Mouse (Mus musculus) midbrain, embryonic 15.5 days (tissue): ENCODE data around the gene Mrpl33. TPM values are rescaled to one million over a fixed set of nuclear protein-coding genes. Genes with fewer than 3 reads are reported as not detected.

Experiments used
- ATAC-seq: fragments of 200-750 bp; cut with Nextera tagmentation; replicated peaks from 2 replicates; pipeline ENCODE4 v1.8.0; 2017; ENCODE audit warnings: moderate TSS enrichment
- H3K27ac ChIP-seq: fragments of 300-500 bp; sonication (generic); 2 replicates; pipeline ENCODE4 v1.5.1; 2015; ENCODE audit warnings: mild to moderate bottlenecking, inconsistent platforms
- H3K27me3 ChIP-seq: fragments of 300-500 bp; sonication (generic); replicated peaks from 2 replicates; pipeline ENCODE4 v1.6.1; 2015; ENCODE audit warnings: inconsistent platforms
- H3K36me3 ChIP-seq: fragments of 300-500 bp; sonication (generic); replicated peaks from 2 replicates; pipeline ENCODE4 v1.6.1; 2015; ENCODE audit warnings: inconsistent platforms
- H3K4me1 ChIP-seq: fragments of 300-500 bp; sonication (generic); 2 replicates; pipeline ENCODE4 v1.6.1; 2015; ENCODE audit warnings: inconsistent platforms
- H3K4me2 ChIP-seq: fragments of 300-500 bp; sonication (generic); 2 replicates; pipeline ENCODE4 v1.6.1; 2015; ENCODE audit warnings: inconsistent platforms, mild to moderate bottlenecking, moderate library complexity
- H3K4me3 ChIP-seq: fragments of 300-500 bp; sonication (generic); 2 replicates; pipeline ENCODE4 v1.5.1; 2015; ENCODE audit warnings: mild to moderate bottlenecking, inconsistent platforms
- H3K9ac ChIP-seq: fragments of 300-500 bp; sonication (generic); 2 replicates; pipeline ENCODE4 v1.6.1; 2015; ENCODE audit warnings: mild to moderate bottlenecking, inconsistent platforms
- H3K9me3 ChIP-seq: fragments of 300-500 bp; sonication (generic); 2 replicates; pipeline ENCODE4 v1.6.1; 2016; ENCODE audit warnings: inconsistent platforms
- WGBS: fragments of 180-500 bp; shearing (Covaris S2); methylation state at CpG from one replicate; pipeline ENCODE4 v1.1.7; 2015; ENCODE audit warnings: mixed read lengths; 5-methylcytosine and 5-hydroxymethylcytosine counted together
- polyA plus RNA-seq: library from polyadenylated mRNA; unstranded; fragments of >200 nt; fragmentation: Nextera tagmentation; extraction: Ambion mirVana; gene quantifications from 2 replicates; pipeline ENCODE4 v1.2.1, GENCODE M21; 2015

The Mrpl33 gene
- polyA plus RNA-seq, 1 experiment from 2014 or later: 176 TPM

DNA sequence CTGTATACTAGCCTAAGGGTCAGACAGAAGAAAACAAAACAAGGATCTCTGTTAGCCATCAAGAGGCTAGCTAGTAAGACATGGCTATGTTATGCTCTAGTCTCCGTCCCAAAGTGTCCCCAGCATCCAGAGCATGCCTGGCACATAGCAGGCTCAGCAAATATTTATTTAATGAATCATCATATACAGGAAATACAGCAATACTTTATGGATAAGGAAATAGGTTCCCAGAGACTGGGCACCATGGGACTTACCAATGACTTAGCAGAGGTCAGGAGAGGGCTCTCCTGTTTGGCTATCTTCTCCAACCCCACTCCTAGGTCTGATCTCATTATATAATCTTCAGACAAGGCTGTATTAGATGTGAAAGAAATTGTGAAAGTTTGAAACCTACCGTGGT lies 50.6 kb downstream of the Mrpl33 start:
- ATAC-seq: no peak
- Histone ChIP-seq H3K36me3 (no peaks in the 10 kb centered on the region), H3K4me1 (no peaks in the 10 kb centered on the region), H3K27ac (no peak overlapping the region), H3K9me3 (no peaks in the 10 kb centered on the region), H3K4me3 (no peak overlapping the region), H3K4me2 (no peak overlapping the region), H3K27me3 (no peaks in the 10 kb centered on the region), H3K9ac (no peak overlapping the region)
- 86% methylated on average over 2 of the region's 2 CpGs for WGBS

DNA sequence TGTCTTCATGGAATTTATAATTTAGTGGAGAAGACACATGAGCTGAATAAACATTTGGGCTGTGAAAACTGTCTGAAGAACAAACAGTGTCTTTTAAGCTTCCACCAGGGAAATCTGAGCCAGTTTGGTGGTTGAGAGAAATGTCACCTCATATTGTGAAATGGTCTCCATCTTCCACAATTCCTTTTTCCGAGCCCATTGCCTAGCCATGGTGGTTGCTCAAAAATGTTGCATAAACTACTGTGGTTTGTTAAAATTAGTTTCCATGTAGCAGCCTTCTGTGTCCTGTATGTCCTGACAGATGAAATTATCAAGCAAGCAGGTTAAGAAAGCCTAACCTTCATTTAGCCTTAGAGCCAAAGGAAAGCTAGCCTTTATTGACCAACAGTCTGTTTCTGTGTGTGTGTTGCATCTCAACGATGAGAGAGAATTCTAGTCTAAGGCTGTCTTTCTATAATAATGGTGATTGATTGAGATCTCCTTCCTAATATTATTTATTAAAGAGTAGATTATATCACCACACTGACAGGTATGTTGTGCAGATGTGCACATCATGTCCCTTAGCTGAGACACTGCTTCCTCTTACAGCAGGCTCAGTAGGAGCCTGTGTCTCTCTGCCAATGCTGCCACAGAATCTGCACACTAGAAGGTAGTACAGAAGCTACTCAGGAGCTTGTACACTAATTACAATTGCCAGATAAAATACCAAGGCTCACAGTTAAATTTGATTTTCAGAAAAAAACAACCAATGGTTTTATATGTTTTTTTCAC lies 54.0 kb downstream of the Mrpl33 start:
- 89% methylated on average over 2 of the region's 2 CpGs for WGBS
- ATAC-seq: no peak

DNA sequence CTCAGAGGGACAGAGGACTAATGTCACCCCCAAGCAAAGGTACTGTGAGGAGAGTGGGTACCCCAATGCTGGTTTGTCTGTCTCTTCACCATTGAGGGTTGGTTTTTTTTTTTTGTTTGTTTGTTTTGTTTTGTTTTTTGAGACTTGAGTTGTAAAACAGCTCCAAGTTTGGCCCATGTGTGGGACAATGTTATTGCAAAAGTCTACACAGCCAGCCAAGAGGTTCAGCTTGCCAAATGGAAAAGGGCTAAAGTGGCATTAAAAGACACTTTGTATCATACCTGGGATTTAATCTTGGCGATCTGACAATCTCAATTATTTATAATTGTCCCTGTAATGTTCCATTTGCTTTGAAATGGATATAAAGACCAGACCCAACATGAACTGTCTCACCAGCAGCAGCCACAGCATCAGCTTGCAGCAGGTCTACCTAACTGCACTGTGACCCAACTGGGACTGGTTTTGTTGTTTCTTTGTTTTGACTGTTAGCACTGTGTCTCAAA lies 59.0 kb downstream of the Mrpl33 start:
- H3K4me2 ChIP-seq: no peak overlapping the region
- H3K9me3 ChIP-seq: no peaks in the 10 kb centered on the region
- no peaks in the 10 kb centered on the region for H3K27me3 ChIP-seq
- no peak overlapping the region for H3K9ac ChIP-seq
- 96% methylated on average over 1 of the region's 1 CpGs for WGBS
- no peak for ATAC-seq
- no peak overlapping the region for H3K27ac ChIP-seq
- H3K36me3 ChIP-seq: no peaks in the 10 kb centered on the region
- no peaks in the 10 kb centered on the region for H3K4me1 ChIP-seq
- H3K4me3 ChIP-seq: no peak overlapping the region

More for the DNA sequence above, 54.0 kb downstream of the Mrpl33 start:
- no peaks in the 10 kb centered on the region for H3K4me1 ChIP-seq
- no peaks in the 10 kb centered on the region for H3K36me3 ChIP-seq
- no peak overlapping the region for H3K4me2 ChIP-seq
- no peak overlapping the region for H3K27ac ChIP-seq
- H3K4me3 ChIP-seq: no peak overlapping the region
- H3K9me3 ChIP-seq: no peaks in the 10 kb centered on the region
- H3K27me3 ChIP-seq: no peaks in the 10 kb centered on the region
- H3K9ac ChIP-seq: no peak overlapping the region

DNA sequence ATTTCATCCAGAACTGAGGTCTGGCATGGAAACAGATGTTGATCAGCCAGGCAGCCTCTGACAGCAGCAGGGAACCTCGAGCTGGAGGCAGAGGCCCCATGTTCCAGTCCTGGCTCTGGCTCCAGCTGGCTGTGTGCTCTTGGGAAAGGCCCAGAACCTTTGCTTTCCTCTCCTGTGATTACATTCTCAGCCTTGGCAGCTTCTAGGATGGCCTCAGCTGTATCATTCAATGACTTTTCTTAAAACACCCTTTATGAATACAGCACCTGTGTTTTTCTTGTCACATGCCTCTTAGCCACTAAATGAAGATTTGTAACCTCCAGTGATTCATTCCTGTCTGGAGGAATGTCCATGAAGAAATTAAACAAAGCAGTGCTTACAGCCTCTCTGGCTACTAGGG lies 69.4 kb downstream of the Mrpl33 start:
- no peak overlapping the region for H3K27ac ChIP-seq
- WGBS: 45% methylated on average over 1 of the region's 1 CpGs
- H3K4me3 ChIP-seq: no peak overlapping the region
- H3K4me2 ChIP-seq: no peak overlapping the region
- ATAC-seq: no peak
- no peak overlapping the region for H3K9ac ChIP-seq
- H3K4me1 ChIP-seq: no peaks in the 10 kb centered on the region
- H3K36me3 ChIP-seq: no peaks in the 10 kb centered on the region
- H3K27me3 ChIP-seq: no peaks in the 10 kb centered on the region
- H3K9me3 ChIP-seq: no peaks in the 10 kb centered on the region

GRCm38 (mm10) chr5:31668325-31668968 lies 71.7 kb downstream of the Mrpl33 start:
- 58% methylated on average over 13 of the region's 13 CpGs for WGBS
- no peak overlapping the region for H3K4me2 ChIP-seq
- H3K4me3 ChIP-seq: no peak overlapping the region
- no peak overlapping the region for H3K27ac ChIP-seq
- no peak overlapping the region for H3K9ac ChIP-seq
- H3K27me3 ChIP-seq: no peaks in the 10 kb centered on the region
- ATAC-seq: no peak
- H3K36me3 ChIP-seq: no peaks in the 10 kb centered on the region
- H3K9me3 ChIP-seq: no peaks in the 10 kb centered on the region
- H3K4me1 ChIP-seq: no peaks in the 10 kb centered on the region

DNA sequence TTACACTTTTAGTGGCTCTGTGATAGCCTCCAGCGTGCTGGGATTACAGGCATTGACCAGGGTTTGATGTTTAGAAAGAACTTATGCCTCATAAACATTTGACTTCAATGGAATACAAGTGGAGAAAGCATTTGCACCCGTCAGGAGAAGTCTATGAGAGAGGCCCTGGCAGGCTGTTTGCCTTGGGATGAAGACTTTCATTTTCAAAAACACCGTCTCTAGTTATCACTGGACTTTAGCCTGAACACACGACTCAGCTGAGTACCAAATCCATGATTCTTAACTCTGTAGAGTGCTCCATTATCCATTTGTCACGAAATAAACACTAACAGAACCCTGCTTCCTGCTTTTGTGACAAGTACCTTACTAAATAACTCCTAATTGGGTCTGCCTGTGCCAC lies 73.2 kb downstream of the Mrpl33 start:
- Histone ChIP-seq H3K9ac (no peak overlapping the region), H3K4me2 (no peak overlapping the region), H3K27me3 (no peaks in the 10 kb centered on the region), H3K27ac (no peak overlapping the region), H3K4me3 (no peak overlapping the region), H3K4me1 (no peaks in the 10 kb centered on the region), H3K36me3 (no peaks in the 10 kb centered on the region), H3K9me3 (no peaks in the 10 kb centered on the region)
- ATAC-seq: no peak
- 75% methylated on average over 5 of the region's 5 CpGs for WGBS

GRCm38 (mm10) chr5:31671137-31671536 lies 74.4 kb downstream of the Mrpl33 start:
- Histone ChIP-seq H3K4me2 (no peak overlapping the region), H3K9ac (no peak overlapping the region), H3K4me3 (no peak overlapping the region), H3K36me3 (no peaks in the 10 kb centered on the region), H3K27ac (no peak overlapping the region), H3K9me3 (no peaks in the 10 kb centered on the region), H3K4me1 (no peaks in the 10 kb centered on the region), H3K27me3 (no peaks in the 10 kb centered on the region)
- ATAC-seq: no peak
- 59% methylated on average over 2 of the region's 2 CpGs for WGBS

DNA sequence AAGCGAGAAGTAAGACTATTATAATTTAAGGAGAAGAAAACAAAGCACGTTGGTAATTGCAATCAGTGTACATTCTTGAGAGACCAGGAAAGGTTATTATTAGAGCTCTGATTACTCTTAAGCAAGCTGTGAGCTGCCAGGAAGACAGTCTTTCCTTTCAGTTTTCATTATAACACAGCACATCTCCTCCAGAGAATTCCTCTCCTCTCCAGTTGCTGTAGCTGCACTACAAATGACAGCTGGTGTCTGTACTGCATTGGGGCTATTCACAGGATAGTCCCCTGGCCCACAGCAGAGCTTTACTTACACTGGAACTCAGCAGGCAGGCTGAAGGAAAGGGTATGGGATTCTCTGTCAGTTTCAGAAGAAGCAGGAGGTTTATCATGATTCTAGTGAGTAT lies 76.7 kb downstream of the Mrpl33 start:
- H3K9me3 ChIP-seq: no peaks in the 10 kb centered on the region
- H3K36me3 ChIP-seq: no peaks in the 10 kb centered on the region
- ATAC-seq: no peak
- no peak overlapping the region for H3K4me2 ChIP-seq
- H3K27ac ChIP-seq: no peak overlapping the region
- H3K9ac ChIP-seq: no peak overlapping the region
- H3K4me1 ChIP-seq: no peaks in the 10 kb centered on the region
- no peaks in the 10 kb centered on the region for H3K27me3 ChIP-seq
- 90% methylated on average over 2 of the region's 2 CpGs for WGBS
- no peak overlapping the region for H3K4me3 ChIP-seq

DNA sequence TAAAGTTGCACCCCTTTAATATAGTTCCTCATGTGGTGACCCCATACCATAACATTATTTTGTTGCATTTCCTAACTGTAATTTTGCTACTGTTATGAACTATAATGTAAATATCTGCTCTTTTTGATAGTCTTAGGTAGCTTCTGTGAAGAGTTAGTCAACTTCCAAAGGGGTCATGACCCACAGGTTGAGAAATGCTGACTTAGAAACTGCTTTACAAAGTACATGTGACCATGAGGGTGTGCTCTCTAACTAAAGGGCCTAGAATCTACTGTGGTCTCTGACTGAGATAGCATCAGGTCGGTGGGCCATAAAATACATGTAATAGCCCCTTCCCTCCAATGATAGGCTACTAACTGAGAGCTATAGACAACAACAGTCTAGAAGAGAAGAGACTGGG lies 81.3 kb downstream of the Mrpl33 start:
- Histone ChIP-seq H3K4me2 (no peak overlapping the region), H3K9me3 (no peaks in the 10 kb centered on the region), H3K4me3 (no peak overlapping the region), H3K4me1 (no peaks in the 10 kb centered on the region), H3K27ac (no peak overlapping the region), H3K9ac (no peak overlapping the region), H3K36me3 (no peaks in the 10 kb centered on the region), H3K27me3 (no peaks in the 10 kb centered on the region)
- no peak for ATAC-seq
- WGBS: 86% methylated on average over 1 of the region's 1 CpGs

DNA sequence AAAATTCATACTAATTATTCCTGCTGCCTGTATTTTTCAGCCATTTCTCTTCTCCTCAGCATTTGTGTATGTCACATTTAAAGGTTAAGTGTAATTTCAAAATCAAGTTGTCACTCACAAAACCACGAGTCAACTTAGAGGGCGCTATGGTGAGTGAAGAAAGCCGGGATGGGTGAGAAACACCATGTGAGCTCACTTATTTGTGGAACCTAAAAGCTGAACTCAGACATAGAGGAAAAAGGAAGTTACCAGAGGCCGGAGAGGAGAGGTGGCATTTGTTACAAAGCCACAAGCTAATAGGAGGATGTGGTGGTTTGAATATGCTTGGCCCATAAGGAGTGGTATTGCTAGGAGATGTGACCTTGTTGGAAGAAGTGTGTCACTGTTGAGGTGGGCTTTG lies 83.4 kb downstream of the Mrpl33 start:
- WGBS: 86% methylated on average over 4 of the region's 4 CpGs
- Histone ChIP-seq H3K4me2 (no peak overlapping the region), H3K4me3 (no peak overlapping the region), H3K9me3 (no peaks in the 10 kb centered on the region), H3K27ac (no peak overlapping the region), H3K9ac (no peak overlapping the region), H3K36me3 (no peaks in the 10 kb centered on the region), H3K4me1 (no peaks in the 10 kb centered on the region), H3K27me3 (no peaks in the 10 kb centered on the region)
- ATAC-seq: no peak

DNA sequence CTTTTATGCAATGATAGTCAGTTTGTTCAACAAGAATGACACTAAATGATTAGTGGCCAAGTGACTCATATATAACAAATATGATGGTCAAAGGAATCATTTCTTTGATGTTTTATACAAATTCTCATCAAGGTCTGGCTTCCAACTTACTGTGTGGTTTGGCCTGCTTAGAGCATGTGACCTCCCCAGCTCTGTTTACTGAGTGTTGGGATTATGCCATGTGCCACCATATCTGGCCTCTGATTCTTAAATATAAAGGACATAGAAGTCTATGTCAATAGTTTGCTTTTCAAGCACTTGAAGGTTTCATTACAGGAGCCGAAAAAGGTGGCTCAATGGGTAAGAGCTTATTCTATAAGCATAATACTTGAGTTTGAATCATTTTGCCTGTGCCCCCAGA lies 85.6 kb downstream of the Mrpl33 start:
- no peak for ATAC-seq
- no peak overlapping the region for H3K4me2 ChIP-seq
- no peak overlapping the region for H3K9ac ChIP-seq

DNA sequence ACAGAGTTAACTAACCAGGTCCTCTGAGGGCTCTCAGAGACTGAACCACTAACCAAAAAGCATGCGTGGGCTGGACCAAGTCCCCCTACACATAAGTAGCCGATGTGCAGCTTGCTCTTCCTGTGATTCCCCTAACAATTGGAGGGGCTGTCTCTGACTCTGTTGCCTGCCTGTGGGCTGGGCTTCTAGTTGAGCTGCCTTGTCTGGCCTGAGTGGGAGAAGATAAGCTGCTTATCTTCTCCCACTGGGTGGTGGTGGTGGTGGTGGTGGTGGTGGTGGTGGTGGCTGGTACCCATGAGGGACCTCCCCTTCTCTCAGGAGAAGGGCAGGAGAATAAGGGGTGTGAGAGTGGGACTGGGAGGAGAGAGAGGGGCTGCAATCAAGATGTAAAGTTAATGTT lies 89.3 kb downstream of the Mrpl33 start:
- Histone ChIP-seq H3K36me3 (no peaks in the 10 kb centered on the region), H3K4me2 (no peak overlapping the region)
- ATAC-seq: no peak

More for the DNA sequence above, 85.6 kb downstream of the Mrpl33 start:
- Histone ChIP-seq H3K27me3 (no peaks in the 10 kb centered on the region), H3K4me3 (no peak overlapping the region), H3K36me3 (no peaks in the 10 kb centered on the region), H3K4me1 (no peaks in the 10 kb centered on the region), H3K9me3 (no peaks in the 10 kb centered on the region), H3K27ac (no peak overlapping the region)
- 91% methylated on average over 1 of the region's 1 CpGs for WGBS

DNA sequence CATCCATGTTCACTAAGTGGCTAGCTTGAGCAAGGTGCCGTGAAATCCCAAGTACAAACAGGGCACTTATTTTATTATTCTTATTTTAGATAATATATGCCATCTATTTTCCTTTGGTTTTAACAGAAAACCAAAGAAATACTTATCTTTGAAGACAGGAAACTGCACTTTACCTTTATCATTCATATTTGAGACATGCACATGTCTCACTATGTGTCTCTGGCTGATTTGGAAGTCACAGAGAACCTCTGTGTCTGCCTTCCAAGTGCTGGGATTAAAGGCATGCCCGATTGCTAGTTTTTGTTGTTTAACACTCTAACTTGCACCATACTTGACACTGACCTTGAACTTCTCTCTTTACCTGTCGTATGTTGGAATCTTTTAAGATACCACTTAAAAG lies 91.2 kb downstream of the Mrpl33 start:
- Histone ChIP-seq H3K4me2 (no peak overlapping the region), H3K9me3 (no peaks in the 10 kb centered on the region), H3K27me3 (no peaks in the 10 kb centered on the region), H3K27ac (no peak overlapping the region), H3K36me3 (no peaks in the 10 kb centered on the region), H3K4me1 (no peaks in the 10 kb centered on the region), H3K9ac (no peak overlapping the region), H3K4me3 (no peak overlapping the region)
- ATAC-seq: no peak
- WGBS: 90% methylated on average over 3 of the region's 3 CpGs

More for the DNA sequence above, 89.3 kb downstream of the Mrpl33 start:
- no peaks in the 10 kb centered on the region for H3K27me3 ChIP-seq
- no peak overlapping the region for H3K9ac ChIP-seq
- H3K4me1 ChIP-seq: no peaks in the 10 kb centered on the region
- WGBS: 26% methylated on average over 2 of the region's 2 CpGs
- H3K4me3 ChIP-seq: no peak overlapping the region
- no peak overlapping the region for H3K27ac ChIP-seq
- H3K9me3 ChIP-seq: no peaks in the 10 kb centered on the region
